Mouse (Mus musculus): ENCODE measurements at regions not wholly inside any gene's neighbourhood (a gene's known extent, or its start where the extent isn't known, plus 50 kb on each side); places are given as distances from the start of the nearest gene placed in this dataset.

DNA sequence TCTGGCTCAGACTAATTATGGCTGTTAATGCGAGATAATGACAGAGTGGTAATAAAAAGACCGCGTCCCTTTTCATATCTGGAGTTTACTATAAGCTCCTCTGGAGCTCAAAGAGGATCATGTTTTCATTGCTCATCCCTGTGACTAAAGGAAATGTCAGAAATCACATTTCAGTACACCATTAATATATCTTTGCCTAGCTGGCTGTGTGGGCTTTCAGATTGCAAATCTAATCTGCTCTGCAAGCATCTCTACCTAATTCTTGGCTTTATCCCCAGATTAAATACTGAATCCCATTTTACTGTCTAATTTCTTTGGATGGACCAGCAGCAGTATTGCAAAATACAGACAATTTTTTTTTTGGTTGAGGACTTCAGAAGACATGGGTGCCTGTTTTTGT is 122.6 kb upstream of the Gcfc2 start:
- TF ChIP-seq CTCF (IDR thresholded peaks at IDR 0.05; ENCODE audit: low read depth, low read length), result no peak
- no peak for TF ChIP-seq POLR2A (IDR thresholded peaks at IDR 0.05; ENCODE audit: insufficient read depth, low read length)
- no peak for TF ChIP-seq EP300 (IDR thresholded peaks at IDR 0.05; ENCODE audit: insufficient read depth, low read depth, low read length)

Data from ES-Bruce4 (cell line).